Mouse (Mus musculus): Measurements from ENCODE around the gene Dscam. TPM values are rescaled to one million over a fixed set of nuclear protein-coding genes. Genes with fewer than 3 reads are reported as not detected.

Gene Dscam
- polyA plus RNA-seq, 1 experiment from 2014 or later, result not detected

- 63% methylated on average over 3 of the region's 3 CpGs for WGBS
- ATAC-seq (ENCODE audit: low FRiP score, low TSS enrichment), result no peak
Measured at GRCm38 (mm10) chr16:96926977-96927376, 243.6 kb downstream of the Dscam start.

GRCm38 (mm10) chr16:96923941-96924340 is 246.6 kb downstream of the Dscam start:
- Histone ChIP-seq H3K36me3 (ENCODE audit: control insufficient read depth, insufficient read depth, low read length) (no peaks in the 10 kb centered on the region), H3K4me3 (ENCODE audit: low read length) (no peak overlapping the region), H3K27me3 (ENCODE audit: control insufficient read depth, insufficient read depth, low read length) (no peaks in the 10 kb centered on the region), H3K4me1 (ENCODE audit: control insufficient read depth, insufficient read depth, low read length) (no peaks in the 10 kb centered on the region), H3K4me2 (replicated peaks; ENCODE audit: low read depth, low read length) (no peak overlapping the region), H3K9ac (ENCODE audit: low read depth, low read length) (no peak overlapping the region), H3K9me3 (ENCODE audit: control insufficient read depth, low read length) (no peaks in the 10 kb centered on the region), H3K27ac (ENCODE audit: low read depth, low read length) (no peak overlapping the region)
- 94% methylated on average over 4 of the region's 4 CpGs for WGBS
- ATAC-seq (ENCODE audit: low FRiP score, low TSS enrichment), result no peak

More at GRCm38 (mm10) chr16:96926977-96927376, 243.6 kb downstream of the Dscam start:
- no peak overlapping the region for H3K27ac ChIP-seq (ENCODE audit: low read depth, low read length)
- no peak overlapping the region for H3K4me2 ChIP-seq (replicated peaks; ENCODE audit: low read depth, low read length)
- H3K9me3 ChIP-seq (ENCODE audit: control insufficient read depth, low read length), result no peaks in the 10 kb centered on the region
- H3K9ac ChIP-seq (ENCODE audit: low read depth, low read length), result no peak overlapping the region
- no peaks in the 10 kb centered on the region for H3K36me3 ChIP-seq (ENCODE audit: control insufficient read depth, insufficient read depth, low read length)
- no peaks in the 10 kb centered on the region for H3K27me3 ChIP-seq (ENCODE audit: control insufficient read depth, insufficient read depth, low read length)
- H3K4me3 ChIP-seq (ENCODE audit: low read length), result no peak overlapping the region
- H3K4me1 ChIP-seq (ENCODE audit: control insufficient read depth, insufficient read depth, low read length), result no peaks in the 10 kb centered on the region

GRCm38 (mm10) chr16:96914495-96914894 is 256.1 kb downstream of the Dscam start:
- no peaks in the 10 kb centered on the region for H3K9me3 ChIP-seq (ENCODE audit: control insufficient read depth, low read length)
- H3K9ac ChIP-seq (ENCODE audit: low read depth, low read length), result no peak overlapping the region
- ATAC-seq (ENCODE audit: low FRiP score, low TSS enrichment), result no peak
- H3K4me3 ChIP-seq (ENCODE audit: low read length), result no peak overlapping the region
- no peaks in the 10 kb centered on the region for H3K36me3 ChIP-seq (ENCODE audit: control insufficient read depth, insufficient read depth, low read length)
- WGBS, result 95% methylated on average over 3 of the region's 3 CpGs
- 0 out of 2 replicates have a peak, but pooled peaks cover 4% of the 10 kb centered on the region for H3K4me1 ChIP-seq (ENCODE audit: control insufficient read depth, insufficient read depth, low read length)
- H3K27ac ChIP-seq (ENCODE audit: low read depth, low read length), result no peak overlapping the region
- H3K4me2 ChIP-seq (replicated peaks; ENCODE audit: low read depth, low read length), result no peak overlapping the region
- no peaks in the 10 kb centered on the region for H3K27me3 ChIP-seq (ENCODE audit: control insufficient read depth, insufficient read depth, low read length)

GRCm38 (mm10) chr16:96912836-96913235 is 257.7 kb downstream of the Dscam start:
- Histone ChIP-seq H3K27ac (ENCODE audit: low read depth, low read length) (no peak overlapping the region), H3K4me2 (replicated peaks; ENCODE audit: low read depth, low read length) (no peak overlapping the region), H3K27me3 (ENCODE audit: control insufficient read depth, insufficient read depth, low read length) (no peaks in the 10 kb centered on the region), H3K9ac (ENCODE audit: low read depth, low read length) (no peak overlapping the region), H3K9me3 (ENCODE audit: control insufficient read depth, low read length) (no peaks in the 10 kb centered on the region), H3K4me1 (ENCODE audit: control insufficient read depth, insufficient read depth, low read length) (0 out of 2 replicates have a peak, but pooled peaks cover 4% of the 10 kb centered on the region), H3K36me3 (ENCODE audit: control insufficient read depth, insufficient read depth, low read length) (no peaks in the 10 kb centered on the region), H3K4me3 (ENCODE audit: low read length) (no peak overlapping the region)
- 63% methylated on average over 7 of the region's 7 CpGs for WGBS
- ATAC-seq (ENCODE audit: low FRiP score, low TSS enrichment), result no peak

DNA sequence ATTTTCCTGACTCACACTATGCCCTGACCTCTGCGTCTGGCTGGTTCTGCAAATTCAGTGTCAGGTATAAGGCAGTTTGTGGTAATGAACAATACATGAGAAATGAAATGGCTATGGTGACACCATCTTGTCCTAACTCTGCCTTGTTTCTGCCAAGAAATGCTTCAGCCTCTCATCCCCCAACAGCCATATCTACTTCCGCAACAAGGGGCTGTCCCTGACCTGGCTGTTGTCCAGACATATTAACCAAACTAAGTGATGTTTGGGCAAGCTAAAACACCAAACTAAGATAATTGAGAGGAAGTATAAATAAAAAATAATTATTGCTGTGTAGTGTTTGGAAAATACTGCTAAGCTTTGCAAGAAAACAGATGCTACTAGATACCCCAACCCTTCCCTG is 258.4 kb downstream of the Dscam start:
- Histone ChIP-seq H3K4me3 (ENCODE audit: low read length) (no peak overlapping the region), H3K27me3 (ENCODE audit: control insufficient read depth, insufficient read depth, low read length) (no peaks in the 10 kb centered on the region), H3K9ac (ENCODE audit: low read depth, low read length) (no peak overlapping the region), H3K27ac (ENCODE audit: low read depth, low read length) (no peak overlapping the region), H3K4me1 (ENCODE audit: control insufficient read depth, insufficient read depth, low read length) (0 out of 2 replicates have a peak, but pooled peaks cover 4% of the 10 kb centered on the region), H3K36me3 (ENCODE audit: control insufficient read depth, insufficient read depth, low read length) (no peaks in the 10 kb centered on the region), H3K4me2 (replicated peaks; ENCODE audit: low read depth, low read length) (no peak overlapping the region), H3K9me3 (ENCODE audit: control insufficient read depth, low read length) (no peaks in the 10 kb centered on the region)
- no peak for ATAC-seq (ENCODE audit: low FRiP score, low TSS enrichment)
- WGBS, result 81% methylated on average over 2 of the region's 2 CpGs

DNA sequence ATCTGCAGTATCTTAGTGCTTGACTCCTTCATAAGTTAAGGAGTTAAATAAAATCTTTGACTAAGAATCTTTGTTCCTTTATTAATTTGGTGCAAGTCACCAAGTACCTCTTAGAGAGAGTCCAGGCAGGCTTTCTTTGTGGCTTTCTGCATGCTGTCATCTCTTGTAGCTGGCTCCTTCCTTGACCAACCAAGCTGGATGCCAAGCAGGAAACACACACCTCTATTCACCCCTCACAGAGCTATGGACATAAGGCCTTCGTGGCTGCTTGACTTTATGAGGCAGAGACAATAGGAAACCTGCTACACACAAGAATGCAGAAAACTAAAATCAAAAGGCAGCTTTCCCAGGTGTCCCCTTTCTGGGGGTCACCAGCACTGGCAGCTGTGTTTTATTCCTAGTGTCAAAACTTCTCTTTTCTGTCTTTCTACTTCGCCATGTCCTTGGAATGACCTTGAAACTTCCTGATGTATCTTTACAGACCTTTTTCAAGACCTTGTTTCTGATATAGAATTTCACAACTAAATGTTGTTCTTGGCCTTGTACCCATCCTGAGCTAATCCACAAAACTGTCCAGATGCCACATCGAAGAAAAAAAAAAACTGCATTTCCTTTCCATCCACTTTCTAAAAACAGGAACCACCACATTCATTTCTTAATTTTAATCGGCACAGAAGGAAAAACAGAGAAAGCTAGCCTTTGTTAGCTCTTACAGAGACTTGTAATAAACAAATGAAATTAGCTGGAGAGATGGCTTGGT is 260.0 kb downstream of the Dscam start:
- Histone ChIP-seq H3K27me3 (ENCODE audit: control insufficient read depth, insufficient read depth, low read length) (no peaks in the 10 kb centered on the region), H3K27ac (ENCODE audit: low read depth, low read length) (no peak overlapping the region), H3K9me3 (ENCODE audit: control insufficient read depth, low read length) (no peaks in the 10 kb centered on the region), H3K4me2 (replicated peaks; ENCODE audit: low read depth, low read length) (no peak overlapping the region), H3K9ac (ENCODE audit: low read depth, low read length) (no peak overlapping the region), H3K4me3 (ENCODE audit: low read length) (no peak overlapping the region), H3K4me1 (ENCODE audit: control insufficient read depth, insufficient read depth, low read length) (0 out of 2 replicates have a peak, but pooled peaks cover 4% of the 10 kb centered on the region), H3K36me3 (ENCODE audit: control insufficient read depth, insufficient read depth, low read length) (no peaks in the 10 kb centered on the region)
- no peak for ATAC-seq (ENCODE audit: low FRiP score, low TSS enrichment)
- WGBS, result 46% methylated on average over 4 of the region's 4 CpGs

- Histone ChIP-seq H3K9ac (ENCODE audit: low read depth, low read length) (no peak overlapping the region), H3K27me3 (ENCODE audit: control insufficient read depth, insufficient read depth, low read length) (no peaks in the 10 kb centered on the region), H3K36me3 (ENCODE audit: control insufficient read depth, insufficient read depth, low read length) (no peaks in the 10 kb centered on the region), H3K4me3 (ENCODE audit: low read length) (no peak overlapping the region), H3K4me1 (ENCODE audit: control insufficient read depth, insufficient read depth, low read length) (0 out of 2 replicates have a peak, but pooled peaks cover 4% of the 10 kb centered on the region), H3K4me2 (replicated peaks; ENCODE audit: low read depth, low read length) (no peak overlapping the region), H3K9me3 (ENCODE audit: control insufficient read depth, low read length) (no peaks in the 10 kb centered on the region), H3K27ac (ENCODE audit: low read depth, low read length) (no peak overlapping the region)
- ATAC-seq (ENCODE audit: low FRiP score, low TSS enrichment), result no peak
- 71% methylated on average over 1 of the region's 1 CpGs for WGBS
Measured at GRCm38 (mm10) chr16:96907818-96908217, 262.7 kb downstream of the Dscam start.

GRCm38 (mm10) chr16:96907081-96907480 is 263.5 kb downstream of the Dscam start:
- Histone ChIP-seq H3K36me3 (ENCODE audit: control insufficient read depth, insufficient read depth, low read length) (no peaks in the 10 kb centered on the region), H3K27ac (ENCODE audit: low read depth, low read length) (no peak overlapping the region), H3K4me3 (ENCODE audit: low read length) (no peak overlapping the region), H3K27me3 (ENCODE audit: control insufficient read depth, insufficient read depth, low read length) (no peaks in the 10 kb centered on the region), H3K9ac (ENCODE audit: low read depth, low read length) (no peak overlapping the region), H3K9me3 (ENCODE audit: control insufficient read depth, low read length) (no peaks in the 10 kb centered on the region), H3K4me1 (ENCODE audit: control insufficient read depth, insufficient read depth, low read length) (0 out of 2 replicates have a peak, but pooled peaks cover 4% of the 10 kb centered on the region), H3K4me2 (replicated peaks; ENCODE audit: low read depth, low read length) (no peak overlapping the region)
- WGBS, result 97% methylated on average over 1 of the region's 1 CpGs
- ATAC-seq (ENCODE audit: low FRiP score, low TSS enrichment), result no peak

- Histone ChIP-seq H3K27me3 (ENCODE audit: control insufficient read depth, insufficient read depth, low read length) (no peaks in the 10 kb centered on the region), H3K36me3 (ENCODE audit: control insufficient read depth, insufficient read depth, low read length) (no peaks in the 10 kb centered on the region), H3K4me1 (ENCODE audit: control insufficient read depth, insufficient read depth, low read length) (0 out of 2 replicates have a peak, but pooled peaks cover 4% of the 10 kb centered on the region), H3K9me3 (ENCODE audit: control insufficient read depth, low read length) (no peaks in the 10 kb centered on the region), H3K4me3 (ENCODE audit: low read length) (no peak overlapping the region), H3K4me2 (replicated peaks; ENCODE audit: low read depth, low read length) (no peak overlapping the region), H3K27ac (ENCODE audit: low read depth, low read length) (no peak overlapping the region), H3K9ac (ENCODE audit: low read depth, low read length) (no peak overlapping the region)
- no peak for ATAC-seq (ENCODE audit: low FRiP score, low TSS enrichment)
- WGBS, result 83% methylated on average over 2 of the region's 2 CpGs
Measured at GRCm38 (mm10) chr16:96906630-96907029, 263.9 kb downstream of the Dscam start.
